Mouse (Mus musculus) CD4-positive helper T cell, adult 2 months (primary cell): ENCODE data around the gene Gm28048.
A peak's percentile ranks its signal among the peaks of the same experiment; 100 is the strongest.

ENCODE experiments used
- DNase-seq: peaks from one replicate; pipeline ENCODE4 v3.0.0-alpha.2; 2012; ENCODE audit warnings: low read depth, missing footprints, low spot score

Gene Gm28048

GRCm38 (mm10) chr11:22844754-22845718, 136.9 kb downstream of the Gm28048 start:
- DNase-seq, result peak; percentile 75

DNA sequence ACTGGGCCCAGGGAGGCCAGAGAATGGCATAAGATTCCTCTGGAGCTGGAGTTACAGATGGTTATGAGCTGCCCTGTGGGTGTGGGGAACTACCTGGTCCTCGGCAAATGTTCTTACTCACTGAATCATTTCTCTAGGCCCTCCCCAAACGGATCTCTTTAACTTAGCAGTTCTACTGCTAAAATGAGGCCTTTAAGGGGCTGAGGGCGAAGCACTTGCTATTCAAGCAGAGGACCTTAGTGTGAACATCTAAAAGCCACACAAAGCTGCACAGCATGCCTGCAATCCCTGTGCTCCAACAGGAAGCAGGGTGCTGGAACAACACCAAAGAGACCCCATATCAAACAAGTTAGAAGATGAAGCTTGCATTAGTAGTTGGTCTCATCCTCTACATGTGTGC, 142.4 kb downstream of the Gm28048 start:
- peak; percentile 39 for DNase-seq

DNA sequence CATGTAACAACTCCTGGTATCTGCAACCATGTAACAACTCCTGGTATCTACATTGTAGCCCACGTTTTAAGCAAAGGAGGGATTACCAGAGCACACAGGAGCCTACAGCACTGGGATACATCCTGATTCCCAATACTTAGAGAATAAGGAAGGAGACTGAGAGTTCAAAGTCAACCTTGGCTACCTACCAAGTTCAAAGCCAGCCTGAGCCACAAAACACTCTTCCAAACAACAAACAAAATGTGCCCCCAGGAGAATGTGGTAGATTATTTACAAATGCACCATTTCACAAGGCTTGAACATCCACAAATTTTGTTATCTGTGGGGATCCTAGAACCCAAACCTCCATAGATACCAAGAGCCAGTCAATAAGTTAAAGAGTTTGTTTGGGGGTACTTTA, 143.5 kb downstream of the Gm28048 start:
- no peak for DNase-seq

GRCm38 (mm10) chr11:22836269-22836668, 145.6 kb downstream of the Gm28048 start:
- peak; percentile 60 for DNase-seq

- DNase-seq, result peak; percentile 32
Observed at GRCm38 (mm10) chr11:22832600-22832999, 149.3 kb downstream of the Gm28048 start.

- no peak for DNase-seq
Observed at GRCm38 (mm10) chr11:22831916-22832315, 150.0 kb downstream of the Gm28048 start.

- no peak for DNase-seq
Observed at GRCm38 (mm10) chr11:22830684-22831083, 151.2 kb downstream of the Gm28048 start.

- no peak for DNase-seq
Observed at GRCm38 (mm10) chr11:22830179-22830611, 151.7 kb downstream of the Gm28048 start.

DNA sequence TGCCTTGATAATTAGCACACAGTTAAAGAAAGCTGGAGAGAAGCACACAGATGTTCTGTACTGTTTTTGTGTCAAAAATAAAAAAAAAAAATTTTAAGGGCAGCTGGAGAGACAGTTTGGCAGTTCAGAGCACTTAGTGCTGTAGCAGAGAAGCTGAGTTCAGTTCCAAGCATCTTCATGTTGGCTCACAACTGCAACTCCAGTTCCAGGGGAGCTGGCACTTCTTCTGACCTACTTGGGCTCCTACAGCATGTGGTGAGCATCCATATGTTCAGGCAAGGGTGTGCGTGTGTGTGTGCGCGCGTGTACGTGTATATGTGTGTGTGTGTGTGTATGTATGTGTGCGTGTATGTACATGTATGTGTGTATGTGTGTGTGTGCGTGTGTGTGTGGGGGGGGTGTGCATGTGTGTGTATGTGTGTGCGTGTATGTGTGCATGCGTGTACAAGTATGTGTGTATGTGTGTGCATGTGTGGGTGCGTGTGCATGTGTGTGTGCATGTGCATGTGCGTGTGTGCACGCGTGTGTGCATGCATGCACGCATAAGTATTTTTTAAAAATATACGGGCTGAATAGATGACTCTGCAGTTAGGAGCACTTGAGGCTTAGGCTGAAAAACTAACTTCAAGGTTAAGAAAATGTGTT, 152.8 kb downstream of the Gm28048 start:
- no peak for DNase-seq

DNA sequence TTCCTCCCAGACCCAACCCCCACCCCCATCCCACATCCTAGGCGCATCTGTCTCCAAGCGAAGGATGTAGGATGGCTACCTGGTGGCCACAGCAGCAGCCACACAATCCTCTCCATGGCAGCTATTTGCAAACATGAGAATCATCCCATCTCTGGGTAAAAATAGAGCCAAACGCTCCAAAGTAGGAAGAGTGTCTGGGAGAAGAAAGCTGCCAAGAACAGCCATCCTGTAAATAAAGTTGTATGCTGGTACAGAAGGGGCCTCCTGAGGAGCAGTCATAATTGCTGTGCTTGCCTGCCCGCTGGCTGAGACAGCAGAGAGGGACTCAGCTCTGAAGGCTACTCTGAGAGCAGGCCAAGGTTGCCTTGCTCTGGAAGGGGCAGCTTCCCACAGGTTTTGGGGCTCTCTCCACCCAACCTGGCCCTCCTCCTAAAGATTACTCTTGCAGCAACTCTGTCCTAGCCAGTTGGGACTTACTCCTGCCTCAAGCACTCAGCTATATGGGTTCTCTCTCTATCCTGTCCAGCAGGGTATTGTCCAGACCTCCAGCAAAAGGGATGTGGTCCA, 154.3 kb downstream of the Gm28048 start:
- DNase-seq, result no peak

DNA sequence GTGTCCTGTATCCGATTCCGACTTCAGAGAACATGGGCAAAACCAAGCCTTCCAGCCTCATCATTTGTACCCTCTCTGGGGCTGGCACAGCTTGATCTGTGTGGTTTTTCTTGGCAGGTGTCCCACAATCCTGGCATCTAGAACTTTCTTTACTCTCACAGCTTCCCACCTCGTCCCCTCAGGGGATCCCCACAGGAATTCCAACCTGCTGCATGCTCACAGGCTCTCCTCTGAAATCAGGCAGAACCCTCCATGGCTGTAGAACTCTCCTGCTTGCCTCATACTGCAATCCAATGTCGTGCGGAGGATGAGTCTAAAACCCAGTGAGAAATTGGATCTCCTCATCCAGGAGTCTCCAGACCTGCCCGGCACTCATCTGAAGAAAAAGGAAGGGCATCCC, 155.2 kb downstream of the Gm28048 start:
- DNase-seq, result no peak

DNA sequence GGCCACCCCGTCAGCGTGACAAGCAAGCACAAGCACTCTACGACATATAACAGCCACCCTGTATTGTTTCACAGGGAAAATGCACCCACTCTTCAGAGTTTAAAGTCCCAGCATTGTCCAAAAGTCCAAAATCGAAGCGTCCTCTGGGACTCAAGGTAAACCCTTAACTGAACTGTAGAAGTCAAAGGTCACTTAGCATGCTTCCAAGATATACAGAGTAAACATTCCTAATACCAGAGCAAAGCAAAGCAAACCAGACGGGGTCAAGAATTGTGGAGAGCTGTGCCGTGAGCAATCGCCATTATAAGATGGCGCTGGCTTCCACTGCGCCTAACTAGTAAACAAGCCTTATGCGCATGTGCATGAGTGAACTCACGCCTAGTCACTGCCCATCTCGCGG, 155.8 kb downstream of the Gm28048 start:
- DNase-seq, result no peak

DNA sequence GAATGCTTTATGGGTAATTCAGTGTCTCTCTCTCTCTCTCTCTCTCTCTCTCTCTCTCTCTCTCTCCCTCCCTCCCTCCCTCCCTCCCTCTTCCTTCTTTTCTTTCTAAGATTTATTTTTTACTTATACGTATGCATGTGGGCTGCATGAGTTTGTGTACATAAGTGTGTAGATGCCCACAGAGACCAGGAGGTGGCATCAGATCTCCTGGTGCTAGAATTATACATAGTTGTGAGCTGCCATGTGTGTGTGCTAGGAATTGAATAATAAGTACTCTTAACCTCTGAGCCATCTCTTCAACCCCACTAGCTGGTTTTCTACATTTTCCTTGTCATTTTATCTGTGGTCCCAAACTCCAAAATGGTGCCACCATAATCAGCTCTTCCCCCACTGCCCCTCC, 156.3 kb downstream of the Gm28048 start:
- DNase-seq, result no peak

GRCm38 (mm10) chr11:22824049-22824705, 157.7 kb downstream of the Gm28048 start:
- DNase-seq, result peak; percentile 45

GRCm38 (mm10) chr11:22821243-22821642, 160.6 kb downstream of the Gm28048 start:
- no peak for DNase-seq

GRCm38 (mm10) chr11:22818371-22818770, 163.5 kb downstream of the Gm28048 start:
- no peak for DNase-seq

GRCm38 (mm10) chr11:22815877-22816276, 166.0 kb downstream of the Gm28048 start:
- peak; percentile 30 for DNase-seq

- DNase-seq, result no peak
Observed at GRCm38 (mm10) chr11:22815143-22815542, 166.7 kb downstream of the Gm28048 start.

GRCm38 (mm10) chr11:22813921-22814704, 167.8 kb downstream of the Gm28048 start:
- peak; percentile 87 for DNase-seq

DNA sequence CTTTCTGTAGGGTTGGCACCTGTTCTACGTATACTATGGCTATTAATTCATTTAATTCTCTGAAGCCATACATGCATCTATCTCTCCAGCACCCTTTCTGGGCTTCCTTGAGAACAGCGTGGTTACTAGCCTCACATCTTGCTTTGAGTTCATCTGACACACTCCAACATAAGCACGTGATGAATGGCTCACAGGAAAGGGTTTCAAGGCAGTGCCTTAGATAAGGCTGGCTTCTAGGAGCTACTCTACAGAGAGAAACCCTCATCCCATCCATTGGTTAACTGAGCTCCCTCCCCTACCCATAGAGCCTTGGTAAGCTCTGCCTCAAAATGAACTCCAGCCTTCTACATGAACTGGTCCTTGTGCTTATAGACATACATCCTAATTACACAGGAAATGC, 168.5 kb downstream of the Gm28048 start:
- DNase-seq, result peak; percentile 66

DNA sequence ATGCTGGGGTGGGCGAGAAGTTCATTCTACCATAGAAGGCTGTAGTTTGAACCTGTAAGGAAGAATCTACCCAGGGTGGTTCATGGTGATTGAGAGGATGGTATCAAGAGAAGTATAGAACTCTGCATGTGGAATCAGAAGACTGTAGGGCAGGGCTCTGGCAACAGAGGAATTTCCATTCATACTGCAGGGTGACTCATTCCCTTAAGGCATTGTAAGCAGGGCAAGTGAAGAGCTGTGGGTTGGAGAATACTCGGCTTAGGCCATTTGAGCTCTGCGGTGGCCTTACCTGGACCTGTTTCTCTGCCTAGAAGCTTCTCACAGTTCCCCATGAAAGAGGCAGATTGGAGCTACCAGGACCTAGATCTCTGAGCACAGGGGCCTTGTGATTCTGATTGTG, 170.5 kb downstream of the Gm28048 start:
- peak; percentile 18 for DNase-seq
